24 mouse cellular contexts compared by ENCODE assay signal in the genomic region with DNA sequence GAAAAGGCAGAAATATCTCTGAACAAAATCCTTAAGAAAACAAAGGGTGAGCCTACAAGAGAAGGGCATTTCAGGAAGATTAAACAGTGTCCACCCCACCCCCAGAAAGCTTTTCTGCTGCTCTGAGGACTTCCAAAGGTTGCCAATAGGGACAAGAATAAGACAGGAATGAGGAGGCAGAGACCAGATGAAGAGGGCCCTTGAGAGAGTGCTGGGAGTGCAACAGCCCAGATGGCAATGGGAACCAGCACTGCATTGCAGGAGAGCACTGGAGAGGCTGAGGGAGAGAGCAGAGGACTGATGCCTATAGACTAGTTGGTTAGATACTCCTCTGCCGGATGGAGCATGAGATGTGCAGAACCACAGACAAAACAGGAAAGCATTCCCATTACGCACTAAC.
"Had no signal": no experiment of that assay in that cellular context is flagged by ENCODE, and none has a peak within 500 bp of the region (broad histone marks: within the 10 kb centered on the region; RNA-seq: fewer than 3 reads in every experiment).

No protein-coding gene starts in this region.

- H3K36me3 ChIP-seq: embryonic facial prominence, embryonic 10.5 days; embryonic facial prominence, embryonic 12.5 days; embryonic facial prominence, embryonic 13.5 days; embryonic facial prominence, embryonic 15.5 days; forebrain, embryonic 10.5 days; forebrain, embryonic 12.5 days; forebrain, embryonic 15.5 days; heart, embryonic 10.5 days had no signal

- H3K4me1 ChIP-seq: embryonic facial prominence, embryonic 10.5 days; embryonic facial prominence, embryonic 15.5 days; forebrain, embryonic 10.5 days had no signal

- H3K27me3 ChIP-seq: embryonic facial prominence, embryonic 12.5 days; embryonic facial prominence, embryonic 13.5 days; embryonic facial prominence, embryonic 15.5 days; forebrain, embryonic 12.5 days; forebrain, embryonic 13.5 days; forebrain, embryonic 15.5 days had no signal

- H3K4me3 ChIP-seq: embryonic facial prominence, embryonic 10.5 days; embryonic facial prominence, embryonic 12.5 days; embryonic facial prominence, embryonic 13.5 days; embryonic facial prominence, embryonic 15.5 days; erythroblast, embryonic 14.5 days; forebrain, embryonic 10.5 days; forebrain, embryonic 12.5 days; forebrain, embryonic 13.5 days; forebrain, embryonic 15.5 days; gastrocnemius, adult 2 months; heart, adult 2 months; heart, embryonic 10.5 days had no signal

- H3K9me3 ChIP-seq: embryonic facial prominence, embryonic 10.5 days; embryonic facial prominence, embryonic 12.5 days; embryonic facial prominence, embryonic 13.5 days; embryonic facial prominence, embryonic 15.5 days; forebrain, embryonic 10.5 days; forebrain, embryonic 12.5 days; forebrain, embryonic 13.5 days; forebrain, embryonic 15.5 days; heart, embryonic 10.5 days had no signal

- DNase-seq: cerebellum, adult 9-10 months; cerebellum, adult 9-11 months; cerebellum, postnatal 10 days; cerebellum, postnatal 14 days; cerebellum, postnatal 25 days; cerebellum, postnatal 36 days; embryo, embryonic 11 days; forebrain, postnatal 0 days; gastrocnemius, adult 2 months; gastrocnemius, postnatal 10 days; gastrocnemius, postnatal 14 days; gastrocnemius, postnatal 25 days; gastrocnemius, postnatal 36 days; heart, adult 2 months had no signal

- H3K27ac ChIP-seq: embryonic facial prominence, embryonic 10.5 days; embryonic facial prominence, embryonic 12.5 days; embryonic facial prominence, embryonic 13.5 days; embryonic facial prominence, embryonic 15.5 days; forebrain, embryonic 10.5 days; forebrain, embryonic 12.5 days; forebrain, embryonic 13.5 days; forebrain, embryonic 15.5 days; gastrocnemius, adult 2 months; heart, adult 2 months; heart, embryonic 10.5 days had no signal

- H3K9ac ChIP-seq: embryonic facial prominence, embryonic 12.5 days; embryonic facial prominence, embryonic 13.5 days; embryonic facial prominence, embryonic 15.5 days; forebrain, embryonic 12.5 days; forebrain, embryonic 13.5 days; forebrain, embryonic 15.5 days; forebrain, postnatal 0 days had no signal

- H3K4me2 ChIP-seq: embryonic facial prominence, embryonic 12.5 days; embryonic facial prominence, embryonic 13.5 days; embryonic facial prominence, embryonic 15.5 days; forebrain, embryonic 12.5 days; forebrain, embryonic 13.5 days; forebrain, embryonic 15.5 days had no signal
